Mouse (Mus musculus): ENCODE measurements at regions not wholly inside any gene's neighbourhood (a gene's known extent, or its start where the extent isn't known, plus 50 kb on each side); places are given as distances from the start of the nearest gene placed in this dataset.

- TF ChIP-seq POLR2A (IDR thresholded peaks at IDR 0.05; ENCODE audit: extremely low read depth, insufficient read depth, low read length) (no peak), CTCF (IDR thresholded peaks at IDR 0.05; ENCODE audit: low read depth, low read length) (no peak)
Measured at GRCm38 (mm10) chr16:86456649-86457048, 555.0 kb upstream of the Adamts5 start.

Data from liver, adult 2 months (tissue).